Mouse (Mus musculus): ENCODE measurements around the gene Mad1l1. TPM values are rescaled to one million over a fixed set of nuclear protein-coding genes. Genes with fewer than 3 reads are reported as not detected.

Gene Mad1l1
- polyA plus RNA-seq, 1 experiment from 2014 or later, result 37.4 TPM

- no peaks in the 10 kb centered on the region for H3K27me3 ChIP-seq (ENCODE audit: control insufficient read depth, insufficient read depth, low read length)
- no peaks in the 10 kb centered on the region for H3K9me3 ChIP-seq (replicated peaks; ENCODE audit: control insufficient read depth, low read length)
- WGBS, result 84% methylated on average over 3 of the region's 3 CpGs
- peaks cover 3% of the 10 kb centered on the region; the same call in 1 of the 2 replicates for H3K4me1 ChIP-seq (ENCODE audit: control insufficient read depth, insufficient read depth, low read length)
- no peak for ATAC-seq (ENCODE audit: insufficient read depth, low FRiP score)
- no peak overlapping the region for H3K4me2 ChIP-seq (ENCODE audit: low read depth, low read length)
- H3K27ac ChIP-seq (ENCODE audit: low read length), result no peak overlapping the region
- no peaks in the 10 kb centered on the region for H3K36me3 ChIP-seq (ENCODE audit: control insufficient read depth, insufficient read depth, low read length)
- H3K9ac ChIP-seq (ENCODE audit: low read length), result no peak overlapping the region
- H3K4me3 ChIP-seq (replicated peaks; ENCODE audit: low read length), result no peak overlapping the region
These were observed 199.4 kb downstream of the Mad1l1 start for GRCm38 (mm10) chr5:140121966-140122365.

GRCm38 (mm10) chr5:140118921-140119320, 202.4 kb downstream of the Mad1l1 start:
- peaks cover 15% of the 10 kb centered on the region for H3K4me1 ChIP-seq (ENCODE audit: control insufficient read depth, insufficient read depth, low read length)
- no peaks in the 10 kb centered on the region for H3K9me3 ChIP-seq (replicated peaks; ENCODE audit: control insufficient read depth, low read length)
- H3K4me3 ChIP-seq (replicated peaks; ENCODE audit: low read length), result no peak overlapping the region
- no peaks in the 10 kb centered on the region for H3K36me3 ChIP-seq (ENCODE audit: control insufficient read depth, insufficient read depth, low read length)
- no peak overlapping the region for H3K27ac ChIP-seq (ENCODE audit: low read length)
- 91% methylated on average over 3 of the region's 3 CpGs for WGBS
- ATAC-seq (ENCODE audit: insufficient read depth, low FRiP score), result no peak
- no peak overlapping the region for H3K4me2 ChIP-seq (ENCODE audit: low read depth, low read length)
- H3K9ac ChIP-seq (ENCODE audit: low read length), result no peak overlapping the region
- no peaks in the 10 kb centered on the region for H3K27me3 ChIP-seq (ENCODE audit: control insufficient read depth, insufficient read depth, low read length)

DNA sequence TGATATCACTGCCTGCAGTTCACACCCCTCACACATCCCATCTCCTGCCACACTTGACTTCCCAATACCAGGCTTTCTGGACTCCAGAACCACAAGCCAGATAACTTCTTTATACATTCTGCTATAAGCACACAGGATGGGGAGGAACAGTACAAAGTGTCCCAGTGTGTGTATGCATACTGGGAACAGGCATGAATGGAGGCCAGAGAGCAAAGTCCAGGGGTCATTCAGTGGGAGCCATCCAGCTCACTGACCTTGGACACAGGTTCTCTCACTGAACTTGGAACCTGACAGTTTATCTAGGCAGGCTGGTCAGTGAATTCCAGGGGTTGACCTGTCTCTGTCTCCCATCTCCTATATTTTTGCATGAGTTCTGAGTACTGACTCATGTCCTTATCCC, 203.4 kb downstream of the Mad1l1 start:
- H3K4me1 ChIP-seq (ENCODE audit: control insufficient read depth, insufficient read depth, low read length), result peaks cover 15% of the 10 kb centered on the region
- H3K9me3 ChIP-seq (replicated peaks; ENCODE audit: control insufficient read depth, low read length), result no peaks in the 10 kb centered on the region
- H3K4me3 ChIP-seq (replicated peaks; ENCODE audit: low read length), result no peak overlapping the region
- no peak overlapping the region for H3K27ac ChIP-seq (ENCODE audit: low read length)
- no peaks in the 10 kb centered on the region for H3K27me3 ChIP-seq (ENCODE audit: control insufficient read depth, insufficient read depth, low read length)
- no peaks in the 10 kb centered on the region for H3K36me3 ChIP-seq (ENCODE audit: control insufficient read depth, insufficient read depth, low read length)
- no peak for ATAC-seq (ENCODE audit: insufficient read depth, low FRiP score)
- H3K9ac ChIP-seq (ENCODE audit: low read length), result no peak overlapping the region
- H3K4me2 ChIP-seq (ENCODE audit: low read depth, low read length), result no peak overlapping the region

GRCm38 (mm10) chr5:140115434-140116271, 205.7 kb downstream of the Mad1l1 start:
- Histone ChIP-seq H3K9ac (ENCODE audit: low read length) (peak overlapping the region; percentile 30; the same call in 1 of the 2 replicates), H3K9me3 (replicated peaks; ENCODE audit: control insufficient read depth, low read length) (no peaks in the 10 kb centered on the region), H3K27me3 (ENCODE audit: control insufficient read depth, insufficient read depth, low read length) (no peaks in the 10 kb centered on the region), H3K27ac (ENCODE audit: low read length) (peak overlapping the region; percentile 62), H3K4me3 (replicated peaks; ENCODE audit: low read length) (no peak overlapping the region), H3K36me3 (ENCODE audit: control insufficient read depth, insufficient read depth, low read length) (no peaks in the 10 kb centered on the region), H3K4me2 (ENCODE audit: low read depth, low read length) (no peak overlapping the region), H3K4me1 (ENCODE audit: control insufficient read depth, insufficient read depth, low read length) (peaks cover 12% of the 10 kb centered on the region)
- ATAC-seq (ENCODE audit: insufficient read depth, low FRiP score), result peak; percentile 53; the same call in 1 of the 2 replicates
- WGBS, result 20% methylated on average over 8 of the region's 8 CpGs

- 81% methylated on average over 3 of the region's 3 CpGs for WGBS
- H3K4me3 ChIP-seq (replicated peaks; ENCODE audit: low read length), result no peak overlapping the region
These were observed 206.8 kb downstream of the Mad1l1 start for GRCm38 (mm10) chr5:140114512-140115060.

DNA sequence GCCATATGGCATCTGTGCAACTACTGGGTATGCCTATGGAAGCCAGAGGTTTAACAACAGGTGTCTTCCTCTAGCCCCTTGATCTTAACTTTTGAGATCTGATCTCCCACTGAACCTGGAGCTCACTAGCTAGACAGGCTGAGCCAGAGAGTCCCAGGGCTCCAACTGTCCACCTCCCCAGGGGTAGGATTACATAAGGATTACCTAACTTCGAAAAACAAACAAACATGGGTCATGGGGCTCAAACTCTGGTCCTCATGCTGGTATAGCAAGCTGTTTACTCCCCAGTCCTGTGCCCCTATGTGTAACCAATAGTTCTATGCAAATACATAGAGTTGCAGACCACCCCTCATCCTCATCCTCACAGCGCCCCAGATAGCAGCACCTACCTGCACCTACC, 208.1 kb downstream of the Mad1l1 start:
- Histone ChIP-seq H3K27me3 (ENCODE audit: control insufficient read depth, insufficient read depth, low read length) (no peaks in the 10 kb centered on the region), H3K9me3 (replicated peaks; ENCODE audit: control insufficient read depth, low read length) (no peaks in the 10 kb centered on the region), H3K4me2 (ENCODE audit: low read depth, low read length) (no peak overlapping the region), H3K4me1 (ENCODE audit: control insufficient read depth, insufficient read depth, low read length) (peaks cover 12% of the 10 kb centered on the region), H3K4me3 (replicated peaks; ENCODE audit: low read length) (no peak overlapping the region), H3K36me3 (ENCODE audit: control insufficient read depth, insufficient read depth, low read length) (no peaks in the 10 kb centered on the region), H3K27ac (ENCODE audit: low read length) (no peak overlapping the region), H3K9ac (ENCODE audit: low read length) (no peak overlapping the region)
- no peak for ATAC-seq (ENCODE audit: insufficient read depth, low FRiP score)
- 87% methylated on average over 2 of the region's 2 CpGs for WGBS

More at GRCm38 (mm10) chr5:140114512-140115060, 206.8 kb downstream of the Mad1l1 start:
- Histone ChIP-seq H3K27ac (ENCODE audit: low read length) (no peak overlapping the region), H3K36me3 (ENCODE audit: control insufficient read depth, insufficient read depth, low read length) (no peaks in the 10 kb centered on the region), H3K9me3 (replicated peaks; ENCODE audit: control insufficient read depth, low read length) (no peaks in the 10 kb centered on the region), H3K4me2 (ENCODE audit: low read depth, low read length) (no peak overlapping the region), H3K9ac (ENCODE audit: low read length) (no peak overlapping the region), H3K4me1 (ENCODE audit: control insufficient read depth, insufficient read depth, low read length) (peaks cover 12% of the 10 kb centered on the region), H3K27me3 (ENCODE audit: control insufficient read depth, insufficient read depth, low read length) (no peaks in the 10 kb centered on the region)
- ATAC-seq (ENCODE audit: insufficient read depth, low FRiP score), result no peak

- Histone ChIP-seq H3K9me3 (replicated peaks; ENCODE audit: control insufficient read depth, low read length) (no peaks in the 10 kb centered on the region), H3K9ac (ENCODE audit: low read length) (no peak overlapping the region), H3K27ac (ENCODE audit: low read length) (peak overlapping the region; percentile 57), H3K4me2 (ENCODE audit: low read depth, low read length) (no peak overlapping the region), H3K36me3 (ENCODE audit: control insufficient read depth, insufficient read depth, low read length) (no peaks in the 10 kb centered on the region), H3K4me3 (replicated peaks; ENCODE audit: low read length) (no peak overlapping the region), H3K27me3 (ENCODE audit: control insufficient read depth, insufficient read depth, low read length) (no peaks in the 10 kb centered on the region), H3K4me1 (ENCODE audit: control insufficient read depth, insufficient read depth, low read length) (no peaks in the 10 kb centered on the region)
- 47% methylated on average over 3 of the region's 3 CpGs for WGBS
- peak; percentile 85 for ATAC-seq (ENCODE audit: insufficient read depth, low FRiP score)
These were observed 211.3 kb downstream of the Mad1l1 start for GRCm38 (mm10) chr5:140110024-140110423.

- H3K36me3 ChIP-seq (ENCODE audit: control insufficient read depth, insufficient read depth, low read length), result no peaks in the 10 kb centered on the region
- no peak overlapping the region for H3K4me3 ChIP-seq (replicated peaks; ENCODE audit: low read length)
- no peak overlapping the region for H3K4me2 ChIP-seq (ENCODE audit: low read depth, low read length)
- no peak overlapping the region for H3K9ac ChIP-seq (ENCODE audit: low read length)
- no peak for ATAC-seq (ENCODE audit: insufficient read depth, low FRiP score)
- H3K4me1 ChIP-seq (ENCODE audit: control insufficient read depth, insufficient read depth, low read length), result no peaks in the 10 kb centered on the region
- WGBS, result 80% methylated on average over 2 of the region's 2 CpGs
- no peaks in the 10 kb centered on the region for H3K27me3 ChIP-seq (ENCODE audit: control insufficient read depth, insufficient read depth, low read length)
- no peak overlapping the region for H3K27ac ChIP-seq (ENCODE audit: low read length)
- H3K9me3 ChIP-seq (replicated peaks; ENCODE audit: control insufficient read depth, low read length), result no peaks in the 10 kb centered on the region
These were observed 213.4 kb downstream of the Mad1l1 start for GRCm38 (mm10) chr5:140107907-140108306.

- H3K27ac ChIP-seq (ENCODE audit: low read length), result no peak overlapping the region
- H3K27me3 ChIP-seq (ENCODE audit: control insufficient read depth, insufficient read depth, low read length), result no peaks in the 10 kb centered on the region
- 87% methylated on average over 3 of the region's 3 CpGs for WGBS
- H3K4me3 ChIP-seq (replicated peaks; ENCODE audit: low read length), result no peak overlapping the region
- H3K4me1 ChIP-seq (ENCODE audit: control insufficient read depth, insufficient read depth, low read length), result no peaks in the 10 kb centered on the region
- no peaks in the 10 kb centered on the region for H3K9me3 ChIP-seq (replicated peaks; ENCODE audit: control insufficient read depth, low read length)
- H3K4me2 ChIP-seq (ENCODE audit: low read depth, low read length), result no peak overlapping the region
- H3K36me3 ChIP-seq (ENCODE audit: control insufficient read depth, insufficient read depth, low read length), result no peaks in the 10 kb centered on the region
- ATAC-seq (ENCODE audit: insufficient read depth, low FRiP score), result no peak
- H3K9ac ChIP-seq (ENCODE audit: low read length), result no peak overlapping the region
These were observed 215.3 kb downstream of the Mad1l1 start for GRCm38 (mm10) chr5:140106051-140106450.

All from stomach, embryonic 16.5 days (tissue).